Mouse (Mus musculus): ENCODE results near the gene Wdr54. TPM values are rescaled to one million over a fixed set of nuclear protein-coding genes. Genes with fewer than 3 reads are reported as not detected.

The Wdr54 gene
- total and polyA plus RNA-seq, 2 experiments from 2014 or later: 12.7 to 21.5 TPM

DNA sequence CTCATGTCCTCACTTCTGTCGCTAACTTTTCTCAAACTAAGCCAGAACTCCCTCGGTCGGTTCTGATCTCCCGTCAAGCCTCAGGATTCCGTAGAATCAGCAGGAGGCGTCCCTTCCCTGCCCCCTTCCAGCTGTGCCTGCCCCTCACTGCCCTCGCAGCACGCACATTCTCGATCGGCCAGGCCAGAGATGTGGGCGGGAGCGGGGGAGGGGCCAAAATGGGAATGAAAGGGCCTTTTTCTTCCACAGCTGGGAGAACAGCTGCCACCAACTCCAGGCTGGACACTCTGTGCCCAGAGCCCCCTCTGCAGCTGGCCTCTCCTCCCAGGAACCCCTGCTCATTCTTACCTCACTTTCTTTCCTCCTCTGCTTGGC, 18.6 kb downstream of the Wdr54 start:
- Histone ChIP-seq H3K36me3 (ENCODE audit: insufficient read depth, low read length) (no peaks in the 10 kb centered on the region), H3K4me2 (ENCODE audit: low read depth, low read length, poor library complexity, severe bottlenecking) (peak overlapping the region; percentile 51), H3K9ac (replicated peaks; ENCODE audit: low read length, poor library complexity, severe bottlenecking) (peak overlapping the region; percentile 42; the same call in 1 of the 2 replicates), H3K9me3 (ENCODE audit: low read length) (no peaks in the 10 kb centered on the region), H3K27me3 (ENCODE audit: insufficient read depth, low read length) (peaks cover 7% of the 10 kb centered on the region), H3K27ac (ENCODE audit: low read depth, low read length) (peak overlapping the region; percentile 82), H3K4me3 (ENCODE audit: low read depth, low read length) (peak overlapping the region; percentile 30), H3K4me1 (ENCODE audit: insufficient read depth, low read length) (peaks cover 4% of the 10 kb centered on the region; the same call in 1 of the 2 replicates)
- no peak for TF ChIP-seq CTCF (IDR thresholded peaks at IDR 0.05)
- WGBS: 3% methylated on average over 12 of the region's 12 CpGs
- ATAC-seq (ENCODE audit: low FRiP score) (peak; percentile 49), DNase-seq (ENCODE audit: low spot score) (peak; percentile 62)

- peak overlapping the region; percentile 51 for H3K4me2 ChIP-seq (ENCODE audit: low read depth, low read length, poor library complexity, severe bottlenecking)
- peak overlapping the region; percentile 30 for H3K4me3 ChIP-seq (ENCODE audit: low read depth, low read length)
- peak overlapping the region; percentile 82 for H3K27ac ChIP-seq (ENCODE audit: low read depth, low read length)
- H3K9me3 ChIP-seq (ENCODE audit: low read length): no peaks in the 10 kb centered on the region
- DNase-seq (ENCODE audit: low spot score) (peak; percentile 65), ATAC-seq (ENCODE audit: low FRiP score) (peak; percentile 63)
- no peak for TF ChIP-seq CTCF (IDR thresholded peaks at IDR 0.05)
- WGBS: 3% methylated on average over 25 of the region's 26 CpGs
- H3K36me3 ChIP-seq (ENCODE audit: insufficient read depth, low read length): no peaks in the 10 kb centered on the region
- H3K9ac ChIP-seq (replicated peaks; ENCODE audit: low read length, poor library complexity, severe bottlenecking): 0 out of 2 replicates have a peak overlapping the region, but pooled peaks have one; percentile 19
- H3K4me1 ChIP-seq (ENCODE audit: insufficient read depth, low read length): peaks cover 2% of the 10 kb centered on the region; the same call in 1 of the 2 replicates
- H3K27me3 ChIP-seq (ENCODE audit: insufficient read depth, low read length): peaks cover 7% of the 10 kb centered on the region
Observed at GRCm38 (mm10) chr6:83136881-83137575, 19.2 kb downstream of the Wdr54 start.

DNA sequence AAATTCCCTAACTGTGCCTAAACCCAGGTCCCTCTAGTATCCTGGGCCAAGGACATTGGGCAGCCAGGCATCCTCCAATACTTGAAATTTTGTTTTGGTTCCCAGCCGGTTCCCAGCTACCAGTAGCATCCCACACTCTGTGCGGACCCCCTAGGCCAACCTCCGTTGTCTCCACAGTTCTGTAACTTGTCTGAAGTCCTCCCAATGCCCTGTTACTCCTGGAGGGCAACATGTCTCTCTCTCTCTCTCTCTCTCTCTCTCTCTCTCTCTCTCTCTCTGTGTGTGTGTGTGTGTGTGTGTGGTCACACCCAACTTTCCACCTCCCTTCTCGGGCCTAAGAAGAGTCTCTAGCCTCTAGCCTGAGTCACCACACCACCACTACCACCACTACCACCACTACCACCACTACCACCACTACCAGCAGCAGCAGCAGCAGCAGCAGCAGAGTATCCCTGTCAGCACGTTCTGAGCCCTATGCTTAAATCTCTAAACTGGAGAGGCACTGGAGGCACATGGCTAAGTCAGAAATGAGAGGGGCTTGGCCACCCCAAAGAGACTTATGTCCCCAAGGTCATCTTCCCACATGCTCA, 19.8 kb downstream of the Wdr54 start:
- H3K27ac ChIP-seq (ENCODE audit: low read depth, low read length): 0 out of 2 replicates have a peak overlapping the region, but pooled peaks have one; percentile 82
- peak overlapping the region; percentile 30 for H3K4me3 ChIP-seq (ENCODE audit: low read depth, low read length)
- ATAC-seq (ENCODE audit: low FRiP score): no peak
- no peak for TF ChIP-seq CTCF (IDR thresholded peaks at IDR 0.05)
- DNase-seq (ENCODE audit: low spot score): no peak
- H3K36me3 ChIP-seq (ENCODE audit: insufficient read depth, low read length): no peaks in the 10 kb centered on the region
- no peaks in the 10 kb centered on the region for H3K4me1 ChIP-seq (ENCODE audit: insufficient read depth, low read length)
- H3K27me3 ChIP-seq (ENCODE audit: insufficient read depth, low read length): peaks cover 7% of the 10 kb centered on the region
- H3K9me3 ChIP-seq (ENCODE audit: low read length): no peaks in the 10 kb centered on the region
- no peak overlapping the region for H3K9ac ChIP-seq (replicated peaks; ENCODE audit: low read length, poor library complexity, severe bottlenecking)
- peak overlapping the region; percentile 51 for H3K4me2 ChIP-seq (ENCODE audit: low read depth, low read length, poor library complexity, severe bottlenecking)
- 22% methylated on average over 5 of the region's 5 CpGs for WGBS

DNA sequence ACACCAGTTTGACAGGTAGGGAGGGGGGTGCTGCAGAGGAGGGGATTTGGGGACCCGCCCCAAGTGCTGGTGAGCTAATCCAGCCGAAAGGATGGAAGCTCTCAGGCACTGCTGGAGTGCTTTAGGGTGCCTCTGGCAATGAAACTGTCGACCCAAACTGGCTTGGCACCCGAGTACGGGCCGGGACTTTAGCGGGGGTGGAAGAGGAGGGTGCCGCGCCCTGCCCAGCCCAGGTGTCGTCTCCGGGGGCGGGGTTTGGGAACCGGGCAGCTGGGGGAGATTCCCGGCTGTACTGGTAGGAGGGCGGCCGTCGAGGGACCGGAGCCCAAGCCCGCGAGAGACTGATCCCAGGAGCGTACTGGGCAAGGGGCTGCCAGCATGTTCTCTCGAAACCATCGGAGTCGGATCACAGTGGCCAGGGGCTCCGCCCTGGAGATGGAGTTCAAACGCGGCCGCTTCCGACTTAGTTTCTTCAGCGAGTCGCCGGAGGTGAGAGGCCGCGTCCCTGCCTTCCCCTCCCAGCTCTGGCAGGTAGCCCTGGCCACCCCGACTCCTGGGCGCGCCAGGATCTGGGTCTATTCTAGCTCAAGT, 20.5 kb downstream of the Wdr54 start:
- Histone ChIP-seq H3K4me1 (ENCODE audit: insufficient read depth, low read length) (no peaks in the 10 kb centered on the region), H3K36me3 (ENCODE audit: insufficient read depth, low read length) (no peaks in the 10 kb centered on the region), H3K9ac (replicated peaks; ENCODE audit: low read length, poor library complexity, severe bottlenecking) (0 out of 2 replicates have a peak overlapping the region, but pooled peaks have one; percentile 24), H3K27ac (ENCODE audit: low read depth, low read length) (no peak overlapping the region), H3K27me3 (ENCODE audit: insufficient read depth, low read length) (peaks cover 7% of the 10 kb centered on the region), H3K4me3 (ENCODE audit: low read depth, low read length) (peak overlapping the region; percentile 9; the same call in 1 of the 2 replicates), H3K9me3 (ENCODE audit: low read length) (no peaks in the 10 kb centered on the region), H3K4me2 (ENCODE audit: low read depth, low read length, poor library complexity, severe bottlenecking) (peak overlapping the region; percentile 51)
- ATAC-seq (ENCODE audit: low FRiP score): no peak
- TF ChIP-seq CTCF (IDR thresholded peaks at IDR 0.05): no peak
- WGBS: 6% methylated on average over 37 of the region's 37 CpGs
- DNase-seq (ENCODE audit: low spot score): no peak

- Histone ChIP-seq H3K9ac (replicated peaks; ENCODE audit: low read length, poor library complexity, severe bottlenecking) (0 out of 2 replicates have a peak within 1 kb of the TSS, but pooled peaks have one; percentile 24), H3K9me3 (ENCODE audit: low read length) (no peaks in the 10 kb centered on the region), H3K4me3 (ENCODE audit: low read depth, low read length) (peak within 1 kb of the TSS; percentile 9; the same call in 1 of the 2 replicates), H3K36me3 (ENCODE audit: insufficient read depth, low read length) (no peaks in the 10 kb centered on the region), H3K27me3 (ENCODE audit: insufficient read depth, low read length) (peaks cover 7% of the 10 kb centered on the region), H3K4me1 (ENCODE audit: insufficient read depth, low read length) (no peaks in the 10 kb centered on the region), H3K4me2 (ENCODE audit: low read depth, low read length, poor library complexity, severe bottlenecking) (peak within 1 kb of the TSS; percentile 51), H3K27ac (ENCODE audit: low read depth, low read length) (no peak within 1 kb of the TSS)
- DNase-seq (ENCODE audit: low spot score) (no peak), ATAC-seq (ENCODE audit: low FRiP score) (no peak)
- no peak for TF ChIP-seq CTCF (IDR thresholded peaks at IDR 0.05)
- 58% methylated on average over 7 of the region's 7 CpGs for WGBS
Observed at GRCm38 (mm10) chr6:83134951-83135513, 21.2 kb downstream of the Wdr54 start, which contains the start of gene Rtkn. Gene Rtkn, plus strand, starts transcription at chr6:83135463.

Data from midbrain, postnatal 0 days (tissue).